Mouse (Mus musculus) v-Abl transformed pro-B cells (cell line): ENCODE measurements around the gene B4galt2.

Experiments used
- in situ Hi-C, 2 experiments: fragments of 400-800 bp; cut with MboI; formaldehyde crosslinking; loops; one replicate each; pipeline ENCODE4 v1.15.1; 2025; ENCODE audit not compliant: unreplicated experiment in 2 of 2

Gene B4galt2

DNA sequence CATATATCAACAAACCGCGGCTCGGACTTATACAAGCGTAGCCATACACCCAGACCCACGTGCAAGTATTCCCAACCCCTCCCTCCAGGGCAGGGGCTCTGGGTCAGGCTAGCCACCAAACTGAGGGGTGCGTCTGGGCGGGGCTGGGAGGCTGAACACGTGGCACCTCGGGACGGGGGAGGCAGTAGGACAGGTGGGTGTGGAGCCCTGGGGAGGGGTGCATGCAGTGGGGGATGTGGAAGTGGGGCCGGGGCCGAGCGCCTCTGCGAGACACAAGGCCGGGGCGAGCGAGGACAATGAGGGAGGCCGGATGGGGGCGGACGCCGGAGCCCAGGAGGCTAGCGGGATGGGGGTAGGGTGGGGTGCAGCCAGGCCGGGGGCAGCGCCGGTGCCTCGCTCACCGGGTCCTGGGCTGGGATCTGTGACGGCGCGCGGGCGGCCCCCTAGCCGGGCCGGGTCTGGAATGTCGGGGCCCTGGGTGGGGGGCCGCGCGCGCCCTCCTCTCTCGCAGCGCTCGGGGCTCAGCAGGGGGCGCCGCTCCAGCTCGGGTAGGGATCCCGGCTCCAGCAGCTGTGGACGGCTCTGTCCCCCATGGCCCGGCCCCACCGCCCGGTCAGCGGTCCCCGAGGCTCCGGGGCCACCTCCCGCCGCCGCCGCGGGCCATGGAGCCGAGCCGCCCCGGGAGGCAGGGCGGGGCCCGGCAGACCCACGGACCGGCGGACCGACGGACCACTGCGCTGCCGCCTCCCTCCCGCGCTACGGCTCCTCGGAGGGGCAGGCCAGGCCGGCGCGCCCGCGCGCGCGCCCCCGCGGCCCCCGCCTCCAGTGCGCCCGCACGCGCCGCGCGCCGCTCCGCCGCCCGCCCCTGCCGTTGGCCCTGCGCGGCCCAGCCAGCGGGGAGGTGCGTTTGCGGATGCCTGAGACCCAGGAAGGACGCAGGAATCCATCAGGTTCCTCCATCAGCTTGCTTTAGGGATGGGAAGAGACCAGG lies at the start of gene B4galt2:
Gene B4galt2, minus strand, starts transcription at position 787 of the 991 bp plus-strand sequence.
- in situ Hi-C loops: no loop called here

GRCm38 (mm10) chr4:117929391-117929881 lies 46.1 kb upstream of the B4galt2 start, which contains the start of gene Artn:
TSS of gene Artn (minus strand) at chr4:117929763.
- in situ Hi-C loops: loop anchor here (5.0 to 10.0 kb wide), 3 partner anchors 42 to 155 kb away; partner anchors contain the start of genes Atp6v0b (in 1 of the 2) and Slc6a9 (in 1 of the 2)

GRCm38 (mm10) chr4:117928699-117929241 lies 45.5 kb upstream of the B4galt2 start:
- in situ Hi-C loops: loop anchor here (5.0 to 10.0 kb wide), 3 partner anchors 41 to 156 kb away; partner anchors contain the start of genes Atp6v0b (in 1 of the 2) and Slc6a9 (in 1 of the 2)

DNA sequence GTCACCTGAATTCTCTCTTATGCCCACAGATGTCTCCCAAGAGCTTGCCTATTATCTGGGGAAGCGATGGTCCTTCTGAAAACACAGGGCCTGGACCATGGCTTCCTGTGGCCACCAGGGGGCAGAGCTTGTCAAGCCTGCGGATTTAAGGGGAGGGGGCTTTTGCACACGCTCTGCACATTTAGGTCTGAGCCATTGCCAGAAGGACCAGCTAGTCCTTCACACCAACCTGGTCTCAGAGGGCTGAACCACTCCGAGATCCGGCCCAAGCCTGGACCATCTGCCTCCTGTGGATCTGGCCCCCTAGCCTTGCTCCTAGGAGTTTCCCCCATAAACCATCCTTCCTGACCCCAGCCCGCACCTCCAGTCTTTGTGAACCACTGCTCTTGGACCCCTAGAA lies 44.9 kb upstream of the B4galt2 start:
- in situ Hi-C loops: loop anchor here (5.0 to 10.0 kb wide), 3 partner anchors 41 to 157 kb away; partner anchors contain the start of genes Atp6v0b (in 1 of the 2) and Slc6a9 (in 1 of the 2)

- in situ Hi-C loops: loop anchor here (5.0 to 10.0 kb wide), 3 partner anchors 40 to 158 kb away; partner anchors contain the start of genes Atp6v0b (in 1 of the 2) and Slc6a9 (in 1 of the 2)
These were observed 43.5 kb upstream of the B4galt2 start for GRCm38 (mm10) chr4:117926545-117927482.

DNA sequence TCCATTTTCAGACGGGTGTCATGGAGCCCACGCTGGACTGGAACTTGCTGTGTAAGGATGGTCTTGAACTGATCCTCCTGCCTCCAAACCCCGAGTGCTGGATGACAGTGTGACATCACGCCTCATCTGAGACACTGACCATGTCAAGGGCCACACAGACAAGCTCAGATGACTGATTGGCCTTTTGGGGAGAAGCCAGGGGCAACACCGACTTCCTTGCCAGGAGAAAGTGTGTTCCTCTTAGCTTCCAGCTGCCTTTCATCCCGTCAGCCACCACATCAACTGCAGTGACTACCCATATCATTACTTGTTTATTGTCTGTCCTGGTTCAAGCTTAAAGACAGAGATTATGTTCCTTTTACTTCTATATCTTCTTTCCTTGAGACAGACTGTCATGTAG lies 41.6 kb upstream of the B4galt2 start:
- in situ Hi-C loops: loop anchor here (5.0 to 10.0 kb wide), 3 partner anchors 38 to 160 kb away; partner anchors contain the start of genes Atp6v0b (in 1 of the 2) and Slc6a9 (in 1 of the 2)

DNA sequence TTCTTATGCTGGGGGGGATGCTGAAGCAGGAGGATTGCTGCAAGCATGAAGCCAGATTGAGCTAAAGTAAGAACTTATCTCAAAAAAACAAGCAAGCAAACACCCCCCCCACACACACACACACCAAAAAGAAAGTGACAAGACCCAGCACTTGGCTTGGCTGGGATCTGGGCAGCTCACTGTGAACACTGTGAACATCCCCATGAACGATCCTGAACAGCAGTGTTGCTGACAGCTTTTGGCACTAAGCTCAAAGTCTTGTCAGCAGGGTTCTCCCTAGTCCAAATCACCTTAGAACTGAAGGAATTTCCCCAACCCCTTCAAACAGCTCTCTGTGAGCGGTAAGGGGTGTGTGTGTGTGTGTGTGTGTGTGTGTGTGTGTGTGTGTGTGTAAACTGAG lies 40.2 kb upstream of the B4galt2 start:
- in situ Hi-C loops: loop anchor here (10.0 kb wide), 1 partner anchor 161 kb away; no protein-coding TSS in a partner anchor

DNA sequence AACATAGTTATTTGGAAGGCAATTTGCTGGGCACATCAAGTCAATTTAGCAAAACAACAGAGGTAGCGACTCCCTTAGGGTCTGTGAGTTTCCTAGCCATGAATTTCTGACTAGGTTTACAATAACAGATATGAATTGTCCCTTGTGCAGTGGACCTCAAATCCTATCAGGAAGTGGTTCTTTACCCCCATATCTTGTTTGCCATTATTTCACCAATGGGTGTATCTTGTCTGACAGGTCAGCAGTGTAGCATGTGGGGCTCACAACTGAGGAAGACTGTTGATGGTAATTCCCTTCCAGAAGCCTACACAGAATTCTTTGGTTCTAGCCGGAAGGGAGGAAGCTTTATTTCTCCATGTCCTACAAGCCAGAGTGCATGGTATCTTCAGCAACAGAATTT lies 38.1 kb upstream of the B4galt2 start:
- in situ Hi-C loops: loop anchor here (10.0 kb wide), 1 partner anchor 163 kb away; no protein-coding TSS in a partner anchor

DNA sequence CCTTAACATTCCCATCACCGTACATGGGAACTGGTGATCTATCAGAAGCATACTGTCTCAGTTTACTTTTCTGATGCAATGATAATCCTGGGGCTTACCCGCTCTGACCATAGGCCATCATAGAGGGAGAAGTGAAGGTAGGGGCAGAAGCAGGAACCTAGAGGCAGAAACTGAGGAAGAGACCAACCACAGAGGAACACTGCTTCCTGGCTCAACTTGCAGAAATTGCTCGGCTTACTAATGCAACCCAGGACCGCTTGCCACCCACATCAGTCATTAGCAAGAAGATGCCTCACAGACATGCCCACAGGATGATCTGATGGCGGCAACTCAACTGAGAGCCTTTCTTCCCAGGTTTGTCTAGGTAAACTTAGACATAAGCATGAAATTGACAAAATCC lies 35.5 kb upstream of the B4galt2 start:
- in situ Hi-C loops: no loop called here

GRCm38 (mm10) chr4:117918261-117918660 lies 35.0 kb upstream of the B4galt2 start:
- in situ Hi-C loops: no loop called here

GRCm38 (mm10) chr4:117917847-117918246 lies 34.6 kb upstream of the B4galt2 start:
- in situ Hi-C loops: no loop called here

DNA sequence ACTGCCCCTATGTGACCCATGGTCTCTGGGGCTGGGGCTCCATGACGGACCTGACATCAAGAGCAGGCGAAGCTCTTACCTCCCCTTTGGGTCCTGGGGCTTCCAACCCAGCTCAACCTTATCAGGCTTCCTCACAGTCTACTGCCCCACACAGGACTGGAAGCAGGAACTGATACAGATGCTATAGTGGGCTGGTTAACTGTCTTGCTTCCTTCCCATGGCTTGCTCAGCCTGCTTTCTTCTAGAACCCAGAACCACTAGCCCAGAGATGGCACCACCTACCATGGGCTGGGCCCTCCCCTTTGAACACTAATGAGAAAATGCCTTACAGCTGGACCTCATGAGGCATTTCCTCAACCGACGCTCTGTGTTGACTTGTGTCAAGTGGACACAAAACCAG lies 34.1 kb upstream of the B4galt2 start:
- in situ Hi-C loops: no loop called here

GRCm38 (mm10) chr4:117916386-117916785 lies 33.1 kb upstream of the B4galt2 start:
- in situ Hi-C loops: no loop called here

- in situ Hi-C loops: no loop called here
These were observed 32.3 kb upstream of the B4galt2 start for GRCm38 (mm10) chr4:117915489-117916105.

- in situ Hi-C loops: no loop called here
These were observed 31.5 kb upstream of the B4galt2 start, which contains the start of gene Ipo13 for GRCm38 (mm10) chr4:117914591-117915442. TSS of gene Ipo13 (minus strand) at chr4:117914999.

- in situ Hi-C loops: no loop called here
These were observed 30.7 kb upstream of the B4galt2 start for GRCm38 (mm10) chr4:117914031-117914430.

DNA sequence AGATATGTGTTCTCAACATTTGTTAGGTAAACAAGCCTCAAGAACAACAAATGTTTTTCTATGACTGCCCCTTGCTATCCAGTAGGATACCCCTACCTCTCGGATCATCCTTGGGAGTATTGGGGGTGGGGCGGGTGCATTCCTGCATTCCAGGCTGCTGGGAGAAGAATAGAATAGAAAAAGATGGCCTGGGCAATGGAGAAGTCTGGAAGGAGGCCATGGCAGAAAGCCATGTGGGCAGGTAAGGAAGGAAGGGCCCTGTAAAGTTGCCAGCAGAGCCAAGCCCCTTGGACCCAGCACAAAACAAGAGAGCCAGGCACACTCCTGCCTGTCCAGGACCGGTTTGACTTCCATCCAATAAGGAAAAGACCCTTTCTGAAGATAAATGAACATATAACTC lies 30.1 kb upstream of the B4galt2 start:
- in situ Hi-C loops: no loop called here

DNA sequence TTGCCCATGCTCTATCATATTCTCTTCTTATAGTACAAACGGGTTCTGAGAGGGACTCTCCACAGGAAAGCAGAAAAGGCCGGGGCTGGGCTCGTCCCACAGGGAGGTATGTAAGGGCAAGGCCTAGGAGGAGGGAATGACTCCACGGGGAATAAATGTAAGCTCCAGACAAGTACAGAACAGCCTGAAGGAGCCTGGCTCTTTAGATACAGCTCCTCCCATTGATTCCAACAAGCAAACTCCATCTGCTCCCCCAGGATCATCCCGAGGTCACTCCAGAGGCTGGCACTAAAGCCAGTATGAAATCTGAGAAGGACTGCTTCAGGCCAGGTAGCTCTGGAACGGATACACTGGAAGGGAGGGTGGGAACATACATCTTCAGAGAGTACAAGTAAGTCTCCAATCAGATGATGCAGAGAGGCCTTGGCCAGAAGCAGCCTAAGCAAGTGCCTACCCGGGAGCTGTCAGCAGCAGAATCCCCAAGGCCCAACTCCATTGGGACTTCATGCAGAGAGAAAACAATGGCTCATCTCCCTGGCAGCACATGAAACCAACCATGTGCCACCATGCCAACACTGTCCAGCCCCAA lies 29.5 kb upstream of the B4galt2 start:
- in situ Hi-C loops: no loop called here
